Mouse (Mus musculus) mouse trophoblast stem cell (cell line): ENCODE results near the gene Sik1.

Experiments used
- in situ Hi-C, 2 experiments: fragments of 300-500 bp; cut with MseI, MboI; formaldehyde crosslinking; loops; 2 replicates in 1 of 2; 3 replicates in 1 of 2; pipeline ENCODE4 v1.15.1; 2025

The Sik1 gene

GRCm38 (mm10) chr17:31875326-31875930 is 19.8 kb upstream of the Sik1 start:
- in situ Hi-C loops, result no loop called here

GRCm38 (mm10) chr17:31874691-31875090 is 19.1 kb upstream of the Sik1 start:
- in situ Hi-C loops, result no loop called here

GRCm38 (mm10) chr17:31873973-31874372 is 18.4 kb upstream of the Sik1 start:
- in situ Hi-C loops, result no loop called here

- in situ Hi-C loops, result no loop called here
Measured at GRCm38 (mm10) chr17:31873185-31873870, 17.7 kb upstream of the Sik1 start.

GRCm38 (mm10) chr17:31872826-31873165 is 17.2 kb upstream of the Sik1 start:
- in situ Hi-C loops, result no loop called here

GRCm38 (mm10) chr17:31871968-31872825 is 16.6 kb upstream of the Sik1 start:
- in situ Hi-C loops, result no loop called here

- in situ Hi-C loops, result no loop called here
Measured at GRCm38 (mm10) chr17:31870931-31871421, 15.4 kb upstream of the Sik1 start.

- in situ Hi-C loops, result no loop called here
Measured at GRCm38 (mm10) chr17:31870446-31870845, 14.8 kb upstream of the Sik1 start.

- in situ Hi-C loops, result no loop called here
Measured at GRCm38 (mm10) chr17:31868076-31868475, 12.5 kb upstream of the Sik1 start.

GRCm38 (mm10) chr17:31867061-31867460 is 11.5 kb upstream of the Sik1 start:
- in situ Hi-C loops, result no loop called here

- in situ Hi-C loops, result no loop called here
Measured at GRCm38 (mm10) chr17:31865636-31866035, 10.0 kb upstream of the Sik1 start.

GRCm38 (mm10) chr17:31864666-31865450 is 9.3 kb upstream of the Sik1 start:
- in situ Hi-C loops, result no loop called here

- in situ Hi-C loops, result no loop called here
Measured at GRCm38 (mm10) chr17:31863151-31863815, 7.7 kb upstream of the Sik1 start.

- in situ Hi-C loops, result no loop called here
Measured at GRCm38 (mm10) chr17:31862136-31862535, 6.5 kb upstream of the Sik1 start.

GRCm38 (mm10) chr17:31861661-31862060 is 6.1 kb upstream of the Sik1 start:
- in situ Hi-C loops, result no loop called here

GRCm38 (mm10) chr17:31860856-31861255 is 5.3 kb upstream of the Sik1 start:
- in situ Hi-C loops, result no loop called here

GRCm38 (mm10) chr17:31859367-31859766 is 3.8 kb upstream of the Sik1 start:
- in situ Hi-C loops, result loop anchor here (10.0 kb wide), 1 partner anchor 165 kb away; no protein-coding TSS in a partner anchor

- in situ Hi-C loops, result loop anchor here (10.0 kb wide), 1 partner anchor 166 kb away; no protein-coding TSS in a partner anchor
Measured at GRCm38 (mm10) chr17:31858786-31859185, 3.2 kb upstream of the Sik1 start.

GRCm38 (mm10) chr17:31857903-31858426 is 2.4 kb upstream of the Sik1 start:
- in situ Hi-C loops, result loop anchor here (10.0 kb wide), 1 partner anchor 167 kb away; no protein-coding TSS in a partner anchor

GRCm38 (mm10) chr17:31857251-31857650 is 1.6 kb upstream of the Sik1 start:
- in situ Hi-C loops, result loop anchor here (10.0 kb wide), 1 partner anchor 168 kb away; no protein-coding TSS in a partner anchor
